Mouse (Mus musculus): ENCODE measurements at regions not wholly inside any gene's neighbourhood (a gene's known extent, or its start where the extent isn't known, plus 50 kb on each side); places are given as distances from the start of the nearest gene placed in this dataset.

GRCm38 (mm10) chr3:131019163-131019956 is 90.9 kb upstream of the Lef1 start:
- WGBS = 14% methylated on average over 23 of the region's 23 CpGs
- 0 out of 2 replicates have a peak, but pooled peaks have one; percentile 33 for ATAC-seq
- Histone ChIP-seq H3K27ac (ENCODE audit: low read length) (0 out of 2 replicates have a peak overlapping the region, but pooled peaks have one; percentile 2), H3K4me1 (ENCODE audit: control insufficient read depth, insufficient read depth, low read length) (peaks cover 15% of the 10 kb centered on the region), H3K4me2 (ENCODE audit: low read length) (peak overlapping the region; percentile 27), H3K9ac (ENCODE audit: low read depth, low read length) (peak overlapping the region; percentile 15; the same call in 1 of the 2 replicates), H3K36me3 (ENCODE audit: control insufficient read depth, insufficient read depth, low read length) (no peaks in the 10 kb centered on the region), H3K4me3 (ENCODE audit: low read depth, low read length) (no peak overlapping the region), H3K27me3 (ENCODE audit: control insufficient read depth, insufficient read depth, low read depth, low read length) (no peaks in the 10 kb centered on the region), H3K9me3 (replicated peaks; ENCODE audit: control insufficient read depth, low read length, poor library complexity, severe bottlenecking) (no peaks in the 10 kb centered on the region)

DNA sequence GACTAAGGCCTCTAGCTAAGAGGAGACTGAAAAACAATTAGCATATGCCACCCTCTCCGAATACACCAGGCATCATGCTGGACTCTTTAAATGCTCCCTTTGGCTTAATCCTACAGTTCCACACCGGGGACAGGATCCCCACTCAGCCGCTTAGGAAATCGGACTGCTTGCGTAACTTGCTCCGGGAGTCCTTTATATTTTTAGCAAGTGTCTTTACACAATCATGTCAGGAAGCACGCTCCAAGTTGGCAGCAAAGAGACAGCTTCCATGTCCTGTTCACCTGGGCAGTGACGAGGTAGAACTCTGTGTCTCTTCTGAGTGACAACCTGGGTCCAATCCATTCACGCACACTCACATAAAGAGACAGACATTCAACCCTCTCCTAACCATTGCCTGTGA is 92.4 kb upstream of the Lef1 start:
- 66% methylated on average over 9 of the region's 9 CpGs for WGBS
- Histone ChIP-seq H3K9me3 (replicated peaks; ENCODE audit: control insufficient read depth, low read length, poor library complexity, severe bottlenecking) (no peaks in the 10 kb centered on the region), H3K27me3 (ENCODE audit: control insufficient read depth, insufficient read depth, low read depth, low read length) (no peaks in the 10 kb centered on the region), H3K36me3 (ENCODE audit: control insufficient read depth, insufficient read depth, low read length) (no peaks in the 10 kb centered on the region), H3K4me1 (ENCODE audit: control insufficient read depth, insufficient read depth, low read length) (peaks cover 15% of the 10 kb centered on the region), H3K4me2 (ENCODE audit: low read length) (no peak overlapping the region), H3K27ac (ENCODE audit: low read length) (no peak overlapping the region), H3K4me3 (ENCODE audit: low read depth, low read length) (no peak overlapping the region), H3K9ac (ENCODE audit: low read depth, low read length) (no peak overlapping the region)
- no peak for ATAC-seq

GRCm38 (mm10) chr3:131016104-131016503 is 94.2 kb upstream of the Lef1 start:
- no peak overlapping the region for H3K4me2 ChIP-seq (ENCODE audit: low read length)
- no peak overlapping the region for H3K4me3 ChIP-seq (ENCODE audit: low read depth, low read length)
- H3K4me1 ChIP-seq (ENCODE audit: control insufficient read depth, insufficient read depth, low read length) = peaks cover 10% of the 10 kb centered on the region
- no peaks in the 10 kb centered on the region for H3K27me3 ChIP-seq (ENCODE audit: control insufficient read depth, insufficient read depth, low read depth, low read length)
- H3K36me3 ChIP-seq (ENCODE audit: control insufficient read depth, insufficient read depth, low read length) = no peaks in the 10 kb centered on the region
- ATAC-seq = no peak
- no peak overlapping the region for H3K27ac ChIP-seq (ENCODE audit: low read length)
- no peaks in the 10 kb centered on the region for H3K9me3 ChIP-seq (replicated peaks; ENCODE audit: control insufficient read depth, low read length, poor library complexity, severe bottlenecking)
- no peak overlapping the region for H3K9ac ChIP-seq (ENCODE audit: low read depth, low read length)
- 54% methylated on average over 10 of the region's 10 CpGs for WGBS

- no peak for ATAC-seq
- H3K27me3 ChIP-seq (ENCODE audit: control insufficient read depth, insufficient read depth, low read depth, low read length) = no peaks in the 10 kb centered on the region
- no peaks in the 10 kb centered on the region for H3K9me3 ChIP-seq (replicated peaks; ENCODE audit: control insufficient read depth, low read length, poor library complexity, severe bottlenecking)
- H3K4me3 ChIP-seq (ENCODE audit: low read depth, low read length) = no peak overlapping the region
- H3K36me3 ChIP-seq (ENCODE audit: control insufficient read depth, insufficient read depth, low read length) = no peaks in the 10 kb centered on the region
- peaks cover 6% of the 10 kb centered on the region; the same call in 1 of the 2 replicates for H3K4me1 ChIP-seq (ENCODE audit: control insufficient read depth, insufficient read depth, low read length)
- no peak overlapping the region for H3K27ac ChIP-seq (ENCODE audit: low read length)
- no peak overlapping the region for H3K9ac ChIP-seq (ENCODE audit: low read depth, low read length)
- H3K4me2 ChIP-seq (ENCODE audit: low read length) = no peak overlapping the region
- WGBS = 71% methylated on average over 12 of the region's 12 CpGs
Measured at GRCm38 (mm10) chr3:131014092-131014716, 96.1 kb upstream of the Lef1 start.

DNA sequence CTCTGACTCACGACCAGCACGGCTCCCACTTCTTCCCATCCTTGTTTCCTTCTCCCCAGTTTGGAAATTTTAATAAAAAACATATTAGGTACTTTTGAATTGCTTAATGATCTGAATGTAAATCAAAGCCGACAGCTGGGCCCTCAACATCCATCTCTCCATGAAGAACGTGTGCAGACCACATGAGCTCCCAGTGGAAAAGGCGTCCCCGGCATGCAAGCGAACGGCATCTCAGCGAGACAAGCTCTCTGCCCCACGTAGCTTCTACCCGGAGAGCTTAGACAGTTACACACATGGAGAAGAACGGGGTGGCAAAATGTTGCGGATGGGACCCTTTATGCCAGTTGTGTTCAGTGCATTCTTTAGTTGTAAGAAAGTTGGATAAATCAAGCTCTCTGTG is 109.6 kb upstream of the Lef1 start:
- WGBS = 86% methylated on average over 13 of the region's 13 CpGs
- ATAC-seq = no peak
- H3K4me2 ChIP-seq (ENCODE audit: low read length) = no peak overlapping the region
- no peak overlapping the region for H3K9ac ChIP-seq (ENCODE audit: low read depth, low read length)
- no peaks in the 10 kb centered on the region for H3K9me3 ChIP-seq (replicated peaks; ENCODE audit: control insufficient read depth, low read length, poor library complexity, severe bottlenecking)
- H3K27me3 ChIP-seq (ENCODE audit: control insufficient read depth, insufficient read depth, low read depth, low read length) = no peaks in the 10 kb centered on the region
- H3K4me1 ChIP-seq (ENCODE audit: control insufficient read depth, insufficient read depth, low read length) = no peaks in the 10 kb centered on the region
- no peak overlapping the region for H3K4me3 ChIP-seq (ENCODE audit: low read depth, low read length)
- no peaks in the 10 kb centered on the region for H3K36me3 ChIP-seq (ENCODE audit: control insufficient read depth, insufficient read depth, low read length)
- H3K27ac ChIP-seq (ENCODE audit: low read length) = no peak overlapping the region

- H3K9ac ChIP-seq (ENCODE audit: low read depth, low read length) = no peak overlapping the region
- H3K4me2 ChIP-seq (ENCODE audit: low read length) = no peak overlapping the region
- 74% methylated on average over 3 of the region's 3 CpGs for WGBS
- no peaks in the 10 kb centered on the region for H3K9me3 ChIP-seq (replicated peaks; ENCODE audit: control insufficient read depth, low read length, poor library complexity, severe bottlenecking)
- H3K27me3 ChIP-seq (ENCODE audit: control insufficient read depth, insufficient read depth, low read depth, low read length) = no peaks in the 10 kb centered on the region
- H3K4me3 ChIP-seq (ENCODE audit: low read depth, low read length) = no peak overlapping the region
- ATAC-seq = no peak
- H3K4me1 ChIP-seq (ENCODE audit: control insufficient read depth, insufficient read depth, low read length) = no peaks in the 10 kb centered on the region
- no peaks in the 10 kb centered on the region for H3K36me3 ChIP-seq (ENCODE audit: control insufficient read depth, insufficient read depth, low read length)
- H3K27ac ChIP-seq (ENCODE audit: low read length) = no peak overlapping the region
Measured at GRCm38 (mm10) chr3:131000252-131000651, 110.0 kb upstream of the Lef1 start.

- Histone ChIP-seq H3K4me2 (ENCODE audit: low read length) (no peak overlapping the region), H3K4me3 (ENCODE audit: low read depth, low read length) (no peak overlapping the region), H3K36me3 (ENCODE audit: control insufficient read depth, insufficient read depth, low read length) (no peaks in the 10 kb centered on the region), H3K27ac (ENCODE audit: low read length) (no peak overlapping the region), H3K27me3 (ENCODE audit: control insufficient read depth, insufficient read depth, low read depth, low read length) (no peaks in the 10 kb centered on the region), H3K4me1 (ENCODE audit: control insufficient read depth, insufficient read depth, low read length) (no peaks in the 10 kb centered on the region), H3K9me3 (replicated peaks; ENCODE audit: control insufficient read depth, low read length, poor library complexity, severe bottlenecking) (no peaks in the 10 kb centered on the region), H3K9ac (ENCODE audit: low read depth, low read length) (no peak overlapping the region)
- 77% methylated on average over 6 of the region's 6 CpGs for WGBS
- no peak for ATAC-seq
Measured at GRCm38 (mm10) chr3:130999818-131000217, 110.5 kb upstream of the Lef1 start.

- no peaks in the 10 kb centered on the region for H3K4me1 ChIP-seq (ENCODE audit: control insufficient read depth, insufficient read depth, low read length)
- no peaks in the 10 kb centered on the region for H3K36me3 ChIP-seq (ENCODE audit: control insufficient read depth, insufficient read depth, low read length)
- WGBS = 77% methylated on average over 10 of the region's 10 CpGs
- no peak for ATAC-seq
- no peaks in the 10 kb centered on the region for H3K27me3 ChIP-seq (ENCODE audit: control insufficient read depth, insufficient read depth, low read depth, low read length)
- no peak overlapping the region for H3K27ac ChIP-seq (ENCODE audit: low read length)
- H3K9me3 ChIP-seq (replicated peaks; ENCODE audit: control insufficient read depth, low read length, poor library complexity, severe bottlenecking) = no peaks in the 10 kb centered on the region
- H3K4me3 ChIP-seq (ENCODE audit: low read depth, low read length) = no peak overlapping the region
- H3K4me2 ChIP-seq (ENCODE audit: low read length) = no peak overlapping the region
- H3K9ac ChIP-seq (ENCODE audit: low read depth, low read length) = no peak overlapping the region
Measured at GRCm38 (mm10) chr3:130998433-130998832, 111.8 kb upstream of the Lef1 start.

GRCm38 (mm10) chr3:130996786-130997185 is 113.5 kb upstream of the Lef1 start:
- Histone ChIP-seq H3K36me3 (ENCODE audit: control insufficient read depth, insufficient read depth, low read length) (no peaks in the 10 kb centered on the region), H3K27me3 (ENCODE audit: control insufficient read depth, insufficient read depth, low read depth, low read length) (no peaks in the 10 kb centered on the region), H3K9ac (ENCODE audit: low read depth, low read length) (no peak overlapping the region), H3K27ac (ENCODE audit: low read length) (no peak overlapping the region), H3K4me3 (ENCODE audit: low read depth, low read length) (no peak overlapping the region), H3K4me1 (ENCODE audit: control insufficient read depth, insufficient read depth, low read length) (no peaks in the 10 kb centered on the region), H3K4me2 (ENCODE audit: low read length) (no peak overlapping the region), H3K9me3 (replicated peaks; ENCODE audit: control insufficient read depth, low read length, poor library complexity, severe bottlenecking) (no peaks in the 10 kb centered on the region)
- no peak for ATAC-seq
- 43% methylated on average over 11 of the region's 11 CpGs for WGBS

All from midbrain, embryonic 16.5 days (tissue).